Mouse (Mus musculus): ENCODE measurements around the gene Mfsd2b. TPM values are rescaled to one million over a fixed set of nuclear protein-coding genes. Genes with fewer than 3 reads are reported as not detected.
A peak's percentile ranks its signal among the peaks of the same experiment; 100 is the strongest.
"Not testable (repeated sequence)": the region's sequence is repeated elsewhere in the genome, so short reads cannot be mapped to it uniquely, and the experiment has no call there.

Mfsd2b gene
- total RNA-seq (2014; fragmentation: Nextera tagmentation): 5.8 and 7.5 TPM in 2 replicates
- 1.2 and 2.2 TPM in 2 replicates for total RNA-seq (2017)

DNA sequence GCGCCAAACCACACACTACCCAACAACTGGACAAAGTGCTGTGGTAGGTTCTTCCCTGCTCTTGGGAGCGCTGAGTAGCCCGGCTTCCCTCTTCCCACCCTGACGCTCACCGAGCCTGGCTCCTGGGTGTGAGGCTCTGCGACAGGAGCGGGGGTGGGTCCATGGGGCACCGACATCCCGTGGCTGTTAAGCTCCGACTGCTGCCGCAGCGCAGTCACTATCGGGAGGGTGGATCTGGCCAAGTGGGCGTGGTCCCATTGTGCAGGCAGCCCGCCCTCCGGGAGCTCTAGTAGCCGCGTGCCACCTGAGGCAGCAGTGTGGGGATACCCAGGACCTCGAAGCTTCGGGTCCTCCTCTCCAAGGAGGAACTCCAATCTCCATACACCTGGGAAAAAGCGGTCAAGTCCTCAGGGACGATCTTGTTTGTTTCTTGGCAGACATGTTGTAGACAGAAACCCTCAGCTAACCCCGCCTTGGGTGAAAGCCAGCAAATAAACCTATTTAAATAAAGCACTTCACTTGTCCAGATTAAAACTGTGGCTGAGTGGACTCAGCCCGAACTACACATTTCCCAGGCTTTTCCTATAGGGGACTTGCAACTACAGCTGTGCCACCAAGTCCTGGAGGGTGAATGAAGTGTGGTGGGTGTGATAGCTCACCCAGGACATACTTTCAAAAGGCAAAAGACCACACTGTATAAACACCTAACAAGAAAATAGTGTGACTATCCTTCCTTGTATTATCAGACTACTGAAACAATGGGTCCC is at the start of gene Mfsd2b:
Mfsd2b (minus strand) TSS at position 199 of the 767 bp plus-strand sequence.
- peak; percentile 89 for ATAC-seq (replicated peaks; ENCODE audit: poor library complexity, severe bottlenecking)

DNA sequence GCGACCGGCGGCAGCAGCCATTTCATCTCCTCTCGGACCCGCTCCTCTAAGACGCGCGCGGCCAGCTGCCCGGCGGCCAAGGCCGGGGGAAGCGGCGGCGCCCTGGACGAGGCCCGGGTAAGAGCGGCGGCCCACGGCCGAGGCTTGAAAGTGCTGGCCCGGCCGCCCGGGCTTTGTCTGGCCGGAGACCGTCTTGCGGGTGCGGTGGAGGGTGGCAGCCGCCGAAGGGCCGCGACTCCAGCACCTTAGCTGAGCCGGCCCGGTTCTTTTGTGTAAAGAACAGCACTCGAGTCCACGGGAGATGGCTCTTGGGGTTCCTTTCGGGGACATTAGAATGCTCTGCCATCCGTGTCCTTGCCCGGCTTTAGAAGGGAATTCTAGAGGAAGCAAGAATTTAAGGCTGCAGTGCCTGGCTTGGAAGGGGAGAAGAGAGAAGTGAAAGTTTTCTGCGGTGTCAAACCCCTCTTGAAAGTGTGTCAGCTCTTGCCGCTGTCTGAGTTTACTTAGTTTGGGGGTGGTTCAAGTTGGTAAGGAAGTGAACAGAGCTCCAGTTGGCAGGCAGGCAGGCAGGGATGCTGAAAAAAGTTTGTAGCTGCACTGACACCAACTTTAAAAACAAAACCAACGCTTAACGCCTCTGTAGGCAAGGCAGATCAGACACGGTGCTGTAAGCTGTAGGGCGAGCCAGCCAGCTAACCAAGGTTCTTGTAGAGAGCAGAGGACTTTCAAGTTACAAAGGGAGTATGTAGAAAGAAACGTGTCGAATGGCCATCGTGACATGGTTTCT is 43.8 kb upstream of the Mfsd2b start:
- ATAC-seq (replicated peaks; ENCODE audit: poor library complexity, severe bottlenecking): peak; percentile 68

GRCm38 (mm10) chr12:4916994-4917804 is 43.0 kb upstream of the Mfsd2b start, which contains the start of gene Atad2b:
TSS of gene Atad2b (plus strand) at chr12:4917353.
- ATAC-seq (replicated peaks; ENCODE audit: poor library complexity, severe bottlenecking): peak; percentile 83

- ATAC-seq (replicated peaks; ENCODE audit: poor library complexity, severe bottlenecking): no peak
Observed at GRCm38 (mm10) chr12:4914944-4915343, 40.8 kb upstream of the Mfsd2b start.

- ATAC-seq (replicated peaks; ENCODE audit: poor library complexity, severe bottlenecking): no peak
Observed at GRCm38 (mm10) chr12:4914441-4914840, 40.3 kb upstream of the Mfsd2b start.

- ATAC-seq (replicated peaks; ENCODE audit: poor library complexity, severe bottlenecking): no peak
Observed at GRCm38 (mm10) chr12:4911716-4912115, 37.6 kb upstream of the Mfsd2b start.

DNA sequence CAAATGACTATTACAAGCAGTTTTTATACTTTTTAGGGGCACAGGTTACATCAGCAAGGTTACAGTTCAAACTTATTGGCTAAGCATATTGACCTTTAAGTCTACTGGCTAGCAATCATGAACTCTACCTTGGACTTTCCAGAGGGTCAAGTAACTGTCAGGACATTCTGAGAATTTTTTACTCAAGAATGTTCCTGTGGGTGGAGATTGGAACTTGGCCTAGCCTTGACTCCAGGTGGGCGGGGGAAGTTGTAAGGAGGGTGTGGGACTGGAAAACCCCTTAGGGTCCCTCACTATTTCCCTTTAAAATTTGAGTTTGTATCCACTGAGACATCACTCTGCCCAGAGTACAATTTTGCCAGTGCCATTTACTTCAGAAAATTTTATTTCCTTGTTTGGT is 36.3 kb upstream of the Mfsd2b start:
- not testable (repeated sequence) for ATAC-seq (replicated peaks; ENCODE audit: poor library complexity, severe bottlenecking)

GRCm38 (mm10) chr12:4908391-4908790 is 34.2 kb upstream of the Mfsd2b start:
- no peak for ATAC-seq (replicated peaks; ENCODE audit: poor library complexity, severe bottlenecking)

GRCm38 (mm10) chr12:4906951-4907906 is 33.1 kb upstream of the Mfsd2b start, which contains the start of gene Ubxn2a:
TSS of gene Ubxn2a (minus strand) at chr12:4907705.
- peak; percentile 93 for ATAC-seq (replicated peaks; ENCODE audit: poor library complexity, severe bottlenecking)

DNA sequence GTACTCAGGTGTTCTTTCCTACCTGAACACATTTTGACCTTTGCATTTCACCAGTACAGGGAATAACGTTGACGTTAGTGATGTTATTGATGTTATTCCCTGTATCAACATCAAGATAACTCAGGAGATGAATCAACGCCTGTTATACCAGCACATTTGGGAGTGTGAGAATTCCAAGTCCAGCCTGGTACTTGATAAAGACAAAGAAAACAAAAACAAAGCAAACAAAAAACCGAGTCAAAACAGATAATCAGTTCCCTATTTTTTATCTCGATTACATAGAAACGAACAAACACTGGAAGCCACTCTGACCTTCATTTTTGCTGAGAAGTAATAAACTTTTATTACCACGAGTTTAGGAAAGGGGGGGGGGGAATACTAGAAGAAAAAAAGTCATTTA is 32.3 kb upstream of the Mfsd2b start:
- no peak for ATAC-seq (replicated peaks; ENCODE audit: poor library complexity, severe bottlenecking)

- no peak for ATAC-seq (replicated peaks; ENCODE audit: poor library complexity, severe bottlenecking)
Observed at GRCm38 (mm10) chr12:4905946-4906345, 31.8 kb upstream of the Mfsd2b start.

GRCm38 (mm10) chr12:4898024-4898423 is 23.9 kb upstream of the Mfsd2b start:
- no peak for ATAC-seq (replicated peaks; ENCODE audit: poor library complexity, severe bottlenecking)

GRCm38 (mm10) chr12:4889891-4890290 is 15.7 kb upstream of the Mfsd2b start:
- no peak for ATAC-seq (replicated peaks; ENCODE audit: poor library complexity, severe bottlenecking)

GRCm38 (mm10) chr12:4889251-4889650 is 15.1 kb upstream of the Mfsd2b start:
- ATAC-seq (replicated peaks; ENCODE audit: poor library complexity, severe bottlenecking): no peak

DNA sequence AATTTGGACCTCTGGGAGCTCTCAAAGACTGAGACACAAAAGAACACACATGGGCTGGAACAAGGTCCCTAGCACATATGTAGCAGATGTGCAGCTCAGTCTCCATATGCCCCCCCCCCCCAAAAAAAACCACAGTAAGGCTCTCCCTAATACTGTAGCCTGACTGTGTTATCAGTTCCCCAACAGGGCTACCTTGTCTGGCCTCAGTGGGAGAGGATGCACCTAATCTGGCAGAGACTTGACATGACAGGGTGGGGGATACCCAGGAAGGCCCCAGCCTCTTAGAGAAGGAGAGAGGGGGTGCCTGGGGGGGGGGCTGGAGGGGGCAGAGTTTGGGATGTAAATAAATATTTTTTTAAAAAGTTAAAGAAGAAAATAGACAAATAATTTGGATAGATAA is 14.6 kb upstream of the Mfsd2b start:
- no peak for ATAC-seq (replicated peaks; ENCODE audit: poor library complexity, severe bottlenecking)

GRCm38 (mm10) chr12:4886581-4886980 is 12.4 kb upstream of the Mfsd2b start:
- not testable (repeated sequence) for ATAC-seq (replicated peaks; ENCODE audit: poor library complexity, severe bottlenecking)

GRCm38 (mm10) chr12:4885062-4885461 is 10.9 kb upstream of the Mfsd2b start:
- no peak for ATAC-seq (replicated peaks; ENCODE audit: poor library complexity, severe bottlenecking)

DNA sequence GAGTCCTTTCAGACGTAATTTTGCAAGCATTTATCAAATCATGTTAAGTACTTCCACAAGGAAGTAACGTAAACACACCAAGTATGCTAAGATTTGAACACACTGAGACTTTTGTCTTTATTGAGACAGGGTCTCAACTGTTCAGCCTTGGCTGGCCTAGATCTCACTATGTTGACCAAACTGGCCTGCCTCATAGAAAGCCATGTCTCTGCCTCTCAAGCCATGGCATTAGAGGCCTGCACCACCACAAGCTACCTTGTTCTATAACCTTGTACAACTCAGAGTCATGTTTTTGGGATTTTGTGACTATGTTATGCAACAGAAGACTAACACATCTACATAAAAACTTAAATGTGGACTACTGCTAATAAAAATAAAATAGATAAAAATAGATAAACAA is 7.9 kb upstream of the Mfsd2b start:
- no peak for ATAC-seq (replicated peaks; ENCODE audit: poor library complexity, severe bottlenecking)

DNA sequence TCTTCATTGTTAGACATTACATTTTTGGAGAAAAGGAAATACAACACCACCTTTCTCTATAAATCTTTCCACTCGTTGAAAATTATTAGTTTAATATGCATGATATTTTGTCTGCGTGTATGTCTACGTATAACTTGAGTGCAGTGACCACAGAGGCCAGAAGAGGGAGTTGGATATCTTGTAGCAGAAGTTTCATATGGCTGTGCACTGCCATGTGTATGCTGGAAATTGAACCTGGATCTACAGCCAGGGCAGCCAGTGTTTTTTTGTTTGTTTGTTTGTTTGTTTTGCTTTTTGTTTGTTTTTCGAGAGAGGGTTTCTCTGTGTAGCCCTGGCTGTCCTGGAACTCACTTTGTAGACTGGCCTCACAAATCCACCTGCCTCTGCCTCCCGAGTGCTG is 4.9 kb upstream of the Mfsd2b start:
- ATAC-seq (replicated peaks; ENCODE audit: poor library complexity, severe bottlenecking): no peak; the same call in 1 of the 2 replicates
